Mouse (Mus musculus) lung, adult 2 months (tissue): ENCODE results near the gene Mef2d.

Experiments used
- CTCF ChIP-seq: fragments of 200-500 bp; IDR thresholded peaks from 2 replicates; pipeline ENCODE4 v1.5.1; 2011; ENCODE audit warnings: mild to moderate bottlenecking, low read length, control low read depth; ENCODE audit not compliant: insufficient read depth
- POLR2A ChIP-seq: fragments of 200-500 bp; IDR thresholded peaks from 2 replicates; pipeline ENCODE4 v1.6.1; 2011; ENCODE audit warnings: low read depth, mild to moderate bottlenecking, control low read depth, low read length, borderline replicate concordance; ENCODE audit errors: extremely low read depth

DNA sequence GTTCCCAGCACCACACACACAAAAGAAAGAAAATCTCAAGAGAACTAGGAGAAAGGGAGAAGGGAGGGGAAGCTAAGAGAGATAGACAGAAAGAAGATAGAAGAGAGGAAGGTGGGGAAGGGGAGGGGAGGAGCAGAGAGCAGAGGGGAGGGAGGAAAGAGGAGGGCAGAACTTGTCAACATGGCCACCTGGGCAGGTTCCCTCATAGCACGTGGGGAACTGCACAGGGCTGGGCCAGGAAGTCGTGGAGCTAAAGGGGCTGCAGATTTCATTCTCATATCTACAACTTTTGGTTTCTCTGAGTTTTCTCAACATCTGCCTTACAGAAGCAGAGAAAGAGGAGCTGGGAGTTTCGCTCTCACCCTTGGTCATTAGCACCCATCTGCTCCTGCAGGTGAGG, 14.5 kb upstream of the Mef2d start:
- TF ChIP-seq CTCF: no peak
- no peak for TF ChIP-seq POLR2A
